Mouse (Mus musculus) brain, adult 2 months (tissue): ENCODE results near the gene Cpne1.
A peak's percentile ranks its signal among the peaks of the same experiment; 100 is the strongest.

ENCODE experiments used
- DNase-seq: peaks from one replicate; pipeline ENCODE4 v3.0.0; 2011; ENCODE audit warnings: low read depth, low spot score

Cpne1 gene

GRCm38 (mm10) chr2:156079674-156080073, 32.1 kb downstream of the Cpne1 start:
- DNase-seq: peak; percentile 77

- no peak for DNase-seq
Observed at GRCm38 (mm10) chr2:156079183-156079560, 32.6 kb downstream of the Cpne1 start.

- DNase-seq: no peak
Observed at GRCm38 (mm10) chr2:156078421-156079182, 33.2 kb downstream of the Cpne1 start.

- DNase-seq: no peak
Observed at GRCm38 (mm10) chr2:156077461-156077860, 34.3 kb downstream of the Cpne1 start.

- DNase-seq: no peak
Observed at GRCm38 (mm10) chr2:156073725-156074124, 38.0 kb downstream of the Cpne1 start.

GRCm38 (mm10) chr2:156071236-156071635, 40.5 kb downstream of the Cpne1 start:
- DNase-seq: no peak

GRCm38 (mm10) chr2:156067916-156068315, 43.8 kb downstream of the Cpne1 start:
- peak; percentile 65 for DNase-seq

GRCm38 (mm10) chr2:156066126-156066525, 45.6 kb downstream of the Cpne1 start:
- no peak for DNase-seq

- peak; percentile 61 for DNase-seq
Observed at GRCm38 (mm10) chr2:156065099-156066041, 46.4 kb downstream of the Cpne1 start, which contains the start of gene Spag4. Gene Spag4 (plus strand): TSS chr2:156065175.

- no peak for DNase-seq
Observed at GRCm38 (mm10) chr2:156052816-156053215, 58.9 kb downstream of the Cpne1 start, which contains the start of gene Fer1l4. Gene Fer1l4 (minus strand): TSS chr2:156052947.

DNA sequence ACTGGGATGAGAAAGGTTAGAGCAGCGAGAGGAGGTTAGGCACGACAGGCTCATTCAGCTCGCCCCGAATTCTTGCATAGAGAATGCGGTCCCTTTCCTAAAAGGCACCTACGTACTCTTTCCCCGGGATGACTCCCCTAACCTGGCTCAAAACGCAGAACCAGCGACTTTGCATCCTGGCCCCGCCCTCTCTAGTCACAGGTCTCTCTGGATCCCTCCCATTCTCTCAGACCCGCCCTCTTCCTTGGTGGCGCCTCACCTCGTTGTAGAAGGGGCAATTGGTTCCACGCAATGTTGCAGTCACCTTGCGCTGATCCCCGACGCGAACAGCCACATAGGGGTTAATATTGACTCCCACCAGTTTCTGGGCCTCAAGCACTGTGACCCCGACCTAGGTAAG, 63.8 kb downstream of the Cpne1 start:
- DNase-seq: no peak

- no peak for DNase-seq
Observed at GRCm38 (mm10) chr2:156042903-156043302, 68.9 kb downstream of the Cpne1 start.

GRCm38 (mm10) chr2:156039390-156039789, 72.4 kb downstream of the Cpne1 start:
- no peak for DNase-seq

- DNase-seq: no peak
Observed at GRCm38 (mm10) chr2:156025482-156025881, 86.3 kb downstream of the Cpne1 start.
